Mouse (Mus musculus) heart, adult 9 months (tissue): Measurements from ENCODE around the gene BC029722.

Experiments used
- DNase-seq, 2 experiments: peaks; one replicate each; pipeline ENCODE4 v3.0.0; 2022; ENCODE audit warnings: low spot score in 2 of 2

The BC029722 gene

GRCm38 (mm10) chr2:155818596-155819391 is 432 bp downstream of the BC029722 start:
- DNase-seq = peak; percentile 97

DNA sequence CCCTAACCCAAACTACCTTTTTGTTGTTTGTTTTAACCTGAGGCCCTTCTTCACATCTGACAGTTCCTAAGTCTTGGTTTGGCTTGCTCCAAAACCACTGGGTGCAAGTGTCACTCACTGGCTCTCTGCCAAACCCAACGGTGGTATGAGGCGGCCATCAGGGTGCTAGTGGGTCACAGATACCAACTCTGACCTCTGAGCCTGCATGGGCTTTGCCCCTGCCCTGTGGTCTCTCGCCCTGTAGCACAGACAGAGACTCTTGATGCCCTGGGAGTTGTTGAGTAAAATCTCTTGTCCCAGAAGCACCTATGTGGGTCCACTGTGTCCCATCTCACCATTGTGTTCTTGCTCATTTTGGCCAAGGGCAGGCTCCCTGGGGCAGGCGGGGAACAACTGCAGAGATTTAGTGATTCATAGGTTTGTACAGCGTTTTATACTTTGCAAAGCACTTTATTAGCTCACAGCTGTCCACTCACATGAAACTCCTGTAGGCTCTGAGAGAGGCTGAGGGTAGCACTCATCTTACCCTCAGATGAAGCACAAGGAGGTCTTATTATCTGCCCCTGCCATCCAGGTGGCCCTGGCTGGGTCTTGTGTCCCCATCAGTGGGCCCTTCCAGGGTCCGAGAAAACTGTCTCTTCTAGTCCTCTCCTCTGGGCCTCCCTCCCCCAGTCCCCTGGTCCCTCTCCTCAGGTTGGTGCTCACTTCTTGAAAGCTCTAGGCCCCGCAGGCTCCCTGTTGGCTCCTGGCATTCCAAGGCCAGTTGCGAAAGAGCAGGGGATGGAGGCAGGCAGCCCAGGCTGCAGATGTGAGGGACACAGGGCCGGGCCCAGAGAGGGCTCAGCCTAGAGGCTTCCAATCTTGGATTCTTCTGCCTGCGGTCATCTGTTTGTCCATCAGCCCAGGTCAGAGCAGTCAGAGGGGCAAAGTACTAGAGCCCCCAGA is 1.7 kb downstream of the BC029722 start:
- peak in 1 of 2 experiments; percentile 66 for DNase-seq

DNA sequence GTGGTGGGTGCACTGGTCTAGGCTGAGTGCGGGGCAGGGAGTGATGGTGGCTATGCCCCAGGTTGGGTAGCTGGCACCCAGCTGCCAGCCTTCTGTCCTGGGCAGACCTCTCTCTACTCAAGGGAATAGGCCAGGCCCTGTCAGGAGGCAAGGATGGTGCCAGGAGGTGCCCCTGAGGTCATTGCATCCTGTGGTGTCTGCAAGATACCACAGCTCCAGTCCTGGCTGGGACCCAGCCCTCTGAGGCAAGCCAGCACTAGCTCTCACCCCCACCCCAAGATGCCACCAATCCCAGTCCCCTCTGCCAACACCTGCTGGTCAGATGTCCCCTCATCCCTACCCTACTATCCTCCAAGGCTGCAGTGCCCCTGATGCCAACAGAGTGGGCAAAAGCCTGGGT is 3.0 kb downstream of the BC029722 start:
- DNase-seq = no peak

GRCm38 (mm10) chr2:155814829-155815228 is 4.4 kb downstream of the BC029722 start:
- DNase-seq = no peak

- no peak for DNase-seq
Measured at GRCm38 (mm10) chr2:155812637-155813036, 6.6 kb downstream of the BC029722 start.

- peak in 1 of 2 experiments; percentile 65 for DNase-seq
Measured at GRCm38 (mm10) chr2:155811821-155812396, 7.3 kb downstream of the BC029722 start.

- no peak for DNase-seq
Measured at GRCm38 (mm10) chr2:155809620-155810019, 9.6 kb downstream of the BC029722 start.

- DNase-seq = no peak
Measured at GRCm38 (mm10) chr2:155807408-155807807, 11.8 kb downstream of the BC029722 start.

DNA sequence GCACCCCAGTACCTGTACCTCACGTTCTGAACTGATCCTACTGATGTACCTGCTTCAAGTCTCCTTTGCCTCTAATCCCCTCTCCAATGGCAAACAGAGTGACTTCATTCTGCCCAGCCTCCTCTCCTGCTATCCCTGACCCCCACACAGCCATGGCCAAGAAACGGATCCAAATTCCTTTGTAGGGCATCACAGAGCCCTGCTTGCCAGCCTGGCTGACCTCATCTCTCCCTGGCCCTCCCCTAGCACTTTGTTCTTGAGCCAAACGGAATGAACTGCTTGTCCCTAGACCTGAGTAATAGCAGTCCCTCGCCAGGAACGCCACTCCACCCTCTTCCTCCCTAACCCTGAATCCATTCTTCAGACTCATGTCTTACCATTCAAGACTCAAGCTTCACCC is 12.7 kb downstream of the BC029722 start:
- peak; percentile 57 to 61 for DNase-seq

DNA sequence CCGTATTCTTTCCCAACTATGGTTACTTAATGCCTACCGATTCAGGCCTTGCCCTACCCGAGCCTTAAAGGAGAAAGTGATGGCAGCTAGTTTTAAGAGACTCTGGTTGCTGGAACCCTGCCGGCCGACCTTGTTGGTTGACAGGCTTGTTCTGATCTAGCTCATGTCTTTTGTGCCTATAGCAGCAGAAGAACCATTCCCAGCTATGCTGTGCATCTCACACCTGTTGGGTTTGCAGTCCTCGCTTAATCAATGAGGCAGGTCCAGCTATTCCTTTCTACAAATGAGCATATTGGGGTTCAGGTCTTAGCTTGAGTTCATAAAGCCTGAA is 13.3 kb downstream of the BC029722 start:
- DNase-seq = no peak

DNA sequence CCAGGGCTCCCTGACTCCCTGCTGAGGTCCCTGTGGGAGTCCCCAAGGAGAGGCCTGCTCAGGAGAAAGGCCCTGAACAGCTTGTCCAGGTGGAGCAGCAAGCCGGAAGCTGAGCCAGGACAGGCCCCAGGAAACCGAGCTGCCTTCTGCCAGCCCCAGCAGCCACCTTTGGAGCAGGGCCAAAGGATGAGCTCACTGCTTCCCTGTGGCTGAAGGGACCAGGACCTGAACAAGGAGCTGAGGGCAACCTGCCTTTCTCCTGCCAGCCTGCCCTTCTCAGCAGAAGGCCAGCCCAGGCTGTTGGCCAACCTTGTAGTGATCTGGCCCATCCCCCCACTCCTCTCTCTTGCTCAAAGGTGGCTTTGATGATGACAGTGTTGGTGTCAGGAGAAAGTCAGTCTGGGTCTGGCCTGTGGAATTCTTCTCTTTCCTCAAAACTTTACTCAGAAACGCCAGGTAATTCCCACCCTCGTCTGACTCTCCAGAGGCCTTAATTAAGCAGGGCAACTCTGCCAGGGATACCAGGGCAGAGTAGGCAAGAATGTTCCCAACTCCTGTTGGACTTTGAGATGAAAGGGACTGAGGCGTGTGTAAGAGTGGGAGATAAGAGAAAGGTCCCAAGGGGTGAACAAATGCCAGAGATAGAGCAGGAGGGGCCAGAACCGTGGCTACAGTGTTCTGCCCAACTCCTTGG is 13.8 kb downstream of the BC029722 start:
- no peak for DNase-seq

DNA sequence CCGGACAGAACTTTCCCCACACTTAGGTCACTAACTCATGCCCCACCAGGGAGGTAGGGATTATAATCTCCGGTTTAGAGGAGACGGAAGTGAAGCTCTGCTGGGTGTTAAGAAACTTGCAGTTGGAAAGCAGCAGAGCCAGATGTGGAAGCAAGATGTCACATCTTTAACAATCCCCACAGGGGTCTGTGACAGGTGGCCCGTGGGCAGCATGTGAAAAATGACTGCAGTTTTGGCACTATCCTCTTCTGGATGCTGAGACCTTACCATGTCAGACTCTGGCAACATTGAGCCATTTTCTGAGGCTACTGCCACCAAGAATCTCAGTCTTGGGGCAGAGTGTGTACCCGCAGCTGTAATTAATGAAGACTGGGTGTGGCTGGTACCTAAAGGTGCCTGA is 15.2 kb downstream of the BC029722 start:
- DNase-seq = no peak

DNA sequence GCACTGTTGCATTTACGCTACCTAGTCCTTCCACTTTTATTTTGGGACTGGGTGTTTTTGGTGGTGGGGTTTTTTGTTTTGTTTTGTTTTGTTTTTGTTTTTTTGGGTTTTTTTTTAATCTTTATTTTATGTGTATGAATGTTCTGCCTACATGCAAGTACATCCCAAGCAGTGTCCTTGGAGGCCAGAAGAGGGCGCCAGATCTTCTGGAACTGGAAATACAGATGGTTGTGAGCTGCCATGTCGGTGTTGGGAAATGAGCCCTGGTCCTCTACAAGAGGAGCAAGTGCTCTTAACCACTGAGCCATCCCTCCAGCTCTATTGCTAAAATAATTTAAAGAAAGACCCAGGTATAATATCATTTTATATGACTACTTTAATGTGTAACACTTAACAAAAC is 16.5 kb downstream of the BC029722 start:
- DNase-seq = no peak

- no peak for DNase-seq
Measured at GRCm38 (mm10) chr2:155798613-155799012, 20.6 kb downstream of the BC029722 start.

GRCm38 (mm10) chr2:155794674-155795445 is 24.4 kb downstream of the BC029722 start:
- DNase-seq = no peak

- no peak for DNase-seq
Measured at GRCm38 (mm10) chr2:155792899-155793298, 26.3 kb downstream of the BC029722 start.

DNA sequence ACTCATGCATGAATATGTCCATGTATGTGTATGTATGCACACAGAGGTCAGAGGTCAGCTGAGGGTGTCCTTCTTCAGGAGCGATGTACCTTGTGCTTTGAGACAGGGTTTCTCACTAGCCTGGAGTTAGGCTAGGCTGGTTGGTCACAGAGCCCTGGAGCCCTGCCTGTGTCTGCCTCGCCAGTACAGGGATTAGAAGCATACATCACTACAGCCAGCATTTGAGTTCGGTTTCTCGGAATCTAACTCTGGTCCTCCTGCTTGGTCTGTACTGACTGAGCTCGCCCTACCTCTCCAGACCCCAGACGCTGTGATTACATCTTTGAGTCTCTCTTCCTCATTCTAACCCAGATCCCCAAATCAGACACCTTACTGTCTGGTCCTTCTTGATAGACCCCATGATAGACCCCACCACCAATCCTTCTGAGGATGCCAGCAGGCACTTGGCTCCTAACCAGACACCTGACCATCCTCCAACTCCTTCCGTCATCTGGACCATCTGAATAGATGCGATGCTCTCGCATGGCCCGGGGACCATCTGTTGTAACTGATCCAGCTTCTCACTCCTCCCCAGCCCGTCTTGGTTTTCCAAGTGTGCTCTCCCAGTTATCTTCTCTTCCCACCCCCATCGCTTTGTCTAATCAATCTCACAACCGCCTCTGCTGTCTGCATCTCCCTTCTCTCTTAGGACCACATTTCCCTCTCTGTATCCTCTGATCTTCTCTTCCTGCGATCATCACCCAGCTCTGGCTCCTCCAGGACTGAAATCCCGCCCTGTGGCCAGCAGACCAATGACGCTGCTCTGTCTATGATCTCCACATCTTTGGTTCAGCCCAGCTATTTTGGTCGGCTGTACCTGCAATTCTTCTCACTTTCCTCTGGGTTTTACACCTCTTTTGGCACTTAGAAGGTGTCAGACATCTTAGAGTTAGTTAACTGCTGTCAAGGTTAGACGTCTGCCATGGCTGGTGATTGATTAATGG is 31.0 kb downstream of the BC029722 start:
- DNase-seq = no peak

DNA sequence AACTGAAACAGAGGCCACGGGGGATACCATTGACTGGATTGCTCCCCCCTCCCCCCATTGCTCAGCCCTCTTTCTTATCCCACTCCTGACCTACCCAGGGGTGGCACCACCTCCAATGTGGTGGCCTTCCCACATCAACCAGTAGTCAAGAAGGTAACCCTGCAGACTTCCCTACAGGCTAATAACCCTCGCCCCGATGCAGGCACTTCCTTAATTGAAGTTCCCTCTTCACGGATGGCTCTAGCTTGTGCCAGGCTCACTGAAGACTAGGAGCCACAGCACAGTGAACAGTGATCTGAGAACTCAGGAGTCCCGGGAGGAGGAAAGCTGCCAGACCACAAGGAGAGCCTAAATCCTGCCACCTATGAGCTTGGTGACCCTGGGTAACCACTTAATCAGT is 32.3 kb downstream of the BC029722 start:
- DNase-seq = no peak

DNA sequence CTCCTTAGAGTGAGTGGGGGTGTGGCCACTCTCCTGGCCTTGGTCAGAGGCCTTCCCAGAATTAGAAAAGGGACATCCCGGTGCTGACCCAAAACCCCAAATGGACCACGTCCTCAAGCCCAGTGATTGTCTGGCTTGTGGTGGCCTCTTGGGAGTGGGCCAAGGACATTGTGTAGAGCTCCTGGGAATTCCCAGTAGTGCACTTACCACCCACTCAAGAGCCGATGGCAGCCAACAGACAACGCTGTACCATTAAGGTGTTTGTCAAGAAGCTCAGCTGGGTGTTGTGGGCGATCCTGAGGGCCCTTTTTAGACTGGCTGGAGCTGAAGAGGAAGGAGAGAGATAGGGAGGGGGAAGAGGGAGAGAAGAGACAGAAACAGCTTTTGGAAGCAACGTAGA is 34.7 kb downstream of the BC029722 start:
- no peak for DNase-seq

DNA sequence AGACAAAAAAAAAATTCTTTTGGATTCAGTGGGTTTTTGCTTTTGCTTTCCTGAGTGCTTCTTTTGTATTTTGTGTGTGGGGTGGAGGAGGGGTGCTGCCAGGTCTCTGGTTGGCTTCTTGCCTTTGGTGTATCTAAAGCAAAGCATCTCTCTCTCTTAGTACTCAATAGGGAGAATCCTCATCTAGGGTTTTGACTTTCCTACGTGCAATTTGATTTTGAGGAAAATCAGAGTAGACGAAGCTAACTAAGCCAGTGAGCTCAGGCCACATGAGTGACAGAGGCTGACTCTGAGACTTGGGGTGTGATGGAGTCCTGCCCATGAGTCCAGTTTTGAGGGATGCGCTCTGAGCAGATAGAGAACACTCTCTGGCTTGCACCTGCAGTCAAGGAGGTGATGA is 39.7 kb downstream of the BC029722 start:
- no peak for DNase-seq
